Mouse (Mus musculus) lung, embryonic 14.5 days (tissue): ENCODE results near the gene Gm37240. TPM values are rescaled to one million over a fixed set of nuclear protein-coding genes. Genes with fewer than 3 reads are reported as not detected.

Experiments
- ATAC-seq: fragments of 200-750 bp; cut with Nextera tagmentation; 2 replicates; pipeline ENCODE4 v1.8.0; 2017; ENCODE audit warnings: mild to moderate bottlenecking, moderate TSS enrichment, moderate library complexity; ENCODE audit not compliant: insufficient read depth
- DNase-seq: peaks from one replicate; pipeline ENCODE4 v3.0.0-alpha.2; 2015
- H3K27ac ChIP-seq: fragments of 300-500 bp; sonication (generic); 2 replicates; pipeline ENCODE4 v1.5.1; 2014; ENCODE audit warnings: low read depth, mild to moderate bottlenecking, moderate library complexity
- H3K27me3 ChIP-seq: fragments of 300-500 bp; sonication (generic); 2 replicates; pipeline ENCODE4 v1.6.1; 2014; ENCODE audit warnings: low read length, control low read depth; ENCODE audit not compliant: insufficient read depth
- H3K36me3 ChIP-seq: fragments of 300-500 bp; sonication (generic); 2 replicates; pipeline ENCODE4 v1.6.1; 2014; ENCODE audit warnings: control low read depth; ENCODE audit not compliant: insufficient read depth
- H3K4me1 ChIP-seq: fragments of 300-500 bp; sonication (generic); 2 replicates; pipeline ENCODE4 v1.6.1; 2014; ENCODE audit warnings: antibody characterized with exemption, control low read depth; ENCODE audit not compliant: insufficient read depth
- H3K4me2 ChIP-seq: fragments of 300-500 bp; sonication (generic); 2 replicates; pipeline ENCODE4 v1.6.1; 2014; ENCODE audit warnings: mild to moderate bottlenecking
- H3K4me3 ChIP-seq: fragments of 300-500 bp; sonication (generic); 2 replicates; pipeline ENCODE4 v1.5.1; 2014; ENCODE audit warnings: low read depth, low read length
- H3K9ac ChIP-seq: fragments of 300-500 bp; sonication (generic); 2 replicates; pipeline ENCODE4 v1.6.1; 2014
- H3K9me3 ChIP-seq: fragments of 300-500 bp; sonication (generic); 2 replicates; pipeline ENCODE4 v1.6.1; 2016; ENCODE audit warnings: low read depth, low read length, control low read depth
- CTCF ChIP-seq: IDR thresholded peaks from 2 replicates; pipeline ENCODE4 v1.5.1; 2016; ENCODE audit warnings: antibody characterized with exemption, low read depth
- WGBS: fragments of 180-500 bp; shearing (Covaris S2); extraction: QIAGEN DNeasy Blood & Tissue Kit; methylation state at CpG from one replicate; pipeline ENCODE4 v1.1.7; 2014; 5-methylcytosine and 5-hydroxymethylcytosine counted together
- polyA plus RNA-seq: library from polyadenylated mRNA; unstranded; fragments of >200 nt; fragmentation: Nextera tagmentation; extraction: Ambion mirVana; gene quantifications from 2 replicates; pipeline ENCODE4 v1.2.1, GENCODE M21; 2014

Gm37240 gene
- polyA plus RNA-seq, 1 experiment from 2014 or later, result 4.5 TPM

DNA sequence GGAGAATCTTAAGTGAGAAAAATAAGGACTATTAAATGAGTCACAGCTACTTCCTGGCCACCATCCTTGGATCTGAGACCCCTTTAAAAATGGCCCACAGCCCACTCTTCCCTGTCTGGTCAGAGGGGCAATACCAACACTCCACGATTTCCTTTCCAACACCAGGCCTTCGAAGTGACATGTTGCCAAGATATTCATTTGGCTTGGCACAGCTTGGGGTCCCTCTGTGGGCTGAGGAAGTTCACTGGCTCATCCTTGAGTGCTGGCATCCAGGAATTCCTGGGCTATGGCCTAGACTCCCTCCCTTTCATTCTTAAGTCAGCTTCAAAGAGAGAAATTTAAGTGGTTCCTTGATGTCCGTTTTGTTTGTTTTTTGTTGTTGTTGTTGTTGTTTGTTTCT, 576.1 kb downstream of the Gm37240 start:
- no peak for TF ChIP-seq CTCF
- H3K27me3 ChIP-seq, result no peaks in the 10 kb centered on the region

DNA sequence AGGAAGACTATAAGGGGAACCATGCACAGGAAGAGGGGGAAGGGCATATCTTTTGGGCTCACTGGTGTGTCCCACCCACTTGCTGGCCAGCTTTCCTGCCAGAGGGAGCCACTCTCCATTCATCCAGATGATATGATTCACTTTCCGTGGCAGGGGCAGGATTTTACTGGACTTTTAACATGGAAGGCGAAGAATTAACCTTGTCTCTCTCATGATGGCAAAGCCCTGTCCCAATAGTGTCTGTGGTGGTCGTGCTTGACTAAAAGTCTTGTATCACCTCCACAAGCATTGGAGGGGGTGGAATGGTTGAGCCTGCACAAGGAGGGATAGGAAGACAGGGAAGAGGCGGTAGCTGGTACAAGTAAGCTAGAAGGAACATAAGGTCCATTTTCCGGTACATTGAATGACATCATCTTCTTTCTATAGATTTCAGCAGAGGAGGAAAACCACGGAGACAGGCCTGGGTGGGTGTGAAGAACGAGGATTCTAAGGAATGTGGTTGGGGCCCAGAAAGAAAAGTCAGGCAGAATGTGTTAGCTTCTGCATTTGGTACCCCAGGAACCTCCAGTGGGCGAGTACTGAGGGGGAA, 576.8 kb downstream of the Gm37240 start:
- Histone ChIP-seq H3K27me3 (no peaks in the 10 kb centered on the region), H3K36me3 (no peaks in the 10 kb centered on the region), H3K9ac (no peak overlapping the region), H3K27ac (no peak overlapping the region), H3K4me1 (no peaks in the 10 kb centered on the region), H3K4me2 (no peak overlapping the region), H3K9me3 (no peaks in the 10 kb centered on the region), H3K4me3 (no peak overlapping the region)
- no peak for TF ChIP-seq CTCF
- WGBS, result 63% methylated on average over 8 of the region's 8 CpGs
- ATAC-seq (no peak), DNase-seq (no peak)

More for the DNA sequence above, 576.1 kb downstream of the Gm37240 start:
- Histone ChIP-seq H3K9ac (no peak overlapping the region), H3K4me2 (no peak overlapping the region), H3K9me3 (no peaks in the 10 kb centered on the region), H3K36me3 (no peaks in the 10 kb centered on the region), H3K4me1 (no peaks in the 10 kb centered on the region), H3K27ac (no peak overlapping the region), H3K4me3 (no peak overlapping the region)
- no peak for DNase-seq
- no peak for ATAC-seq
- 90% methylated on average over 3 of the region's 3 CpGs for WGBS

DNA sequence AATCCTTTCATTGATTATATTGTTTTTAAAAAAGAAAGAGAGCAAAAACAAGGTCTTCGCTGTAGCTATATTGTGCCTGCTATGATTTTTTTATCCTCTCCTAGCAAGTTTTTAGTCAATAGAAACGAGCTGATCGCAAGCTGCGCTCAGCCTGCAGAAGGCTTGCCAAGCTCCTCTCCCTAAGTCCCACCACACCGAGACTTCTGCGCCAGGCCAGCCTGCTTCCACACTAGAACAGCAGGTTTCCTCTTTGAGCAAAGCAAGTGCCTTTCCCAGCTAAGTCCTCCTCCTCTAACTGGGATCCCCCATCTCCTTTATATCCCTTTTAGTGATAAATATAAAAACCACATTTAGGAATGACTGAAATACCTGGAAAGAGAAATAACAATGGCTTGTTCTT, 578.1 kb downstream of the Gm37240 start:
- no peak for TF ChIP-seq CTCF
- WGBS, result 83% methylated on average over 6 of the region's 6 CpGs
- Histone ChIP-seq H3K9ac (no peak overlapping the region), H3K27me3 (no peaks in the 10 kb centered on the region), H3K4me3 (no peak overlapping the region), H3K27ac (no peak overlapping the region), H3K4me1 (no peaks in the 10 kb centered on the region), H3K4me2 (no peak overlapping the region), H3K36me3 (no peaks in the 10 kb centered on the region), H3K9me3 (no peaks in the 10 kb centered on the region)
- DNase-seq (no peak), ATAC-seq (no peak)

DNA sequence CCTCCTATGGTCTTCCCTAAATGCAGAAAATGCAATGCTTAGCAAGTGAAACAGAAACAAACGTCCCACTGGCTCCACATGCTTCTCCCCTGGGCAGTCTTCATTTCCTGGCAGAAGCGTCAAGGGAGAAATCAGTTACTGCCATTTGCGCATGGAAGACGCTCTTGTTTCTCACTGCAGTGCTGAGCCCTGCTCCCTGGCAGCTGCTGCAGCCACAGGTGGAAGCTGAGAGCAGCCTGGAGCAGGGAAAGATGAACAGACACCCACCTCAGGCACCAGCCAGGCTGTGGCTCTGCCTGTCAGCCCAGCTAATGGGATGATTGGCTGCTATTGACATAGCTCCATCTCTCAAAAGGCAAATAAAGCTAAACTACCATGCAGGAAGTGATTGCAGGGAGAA, 578.6 kb downstream of the Gm37240 start:
- H3K9ac ChIP-seq, result no peak overlapping the region
- no peak overlapping the region for H3K27ac ChIP-seq
- no peak overlapping the region for H3K4me3 ChIP-seq
- H3K4me2 ChIP-seq, result no peak overlapping the region
- no peaks in the 10 kb centered on the region for H3K4me1 ChIP-seq
- no peaks in the 10 kb centered on the region for H3K27me3 ChIP-seq
- no peak for TF ChIP-seq CTCF
- no peak for ATAC-seq
- DNase-seq, result no peak
- H3K36me3 ChIP-seq, result no peaks in the 10 kb centered on the region
- 66% methylated on average over 4 of the region's 4 CpGs for WGBS
- no peaks in the 10 kb centered on the region for H3K9me3 ChIP-seq

DNA sequence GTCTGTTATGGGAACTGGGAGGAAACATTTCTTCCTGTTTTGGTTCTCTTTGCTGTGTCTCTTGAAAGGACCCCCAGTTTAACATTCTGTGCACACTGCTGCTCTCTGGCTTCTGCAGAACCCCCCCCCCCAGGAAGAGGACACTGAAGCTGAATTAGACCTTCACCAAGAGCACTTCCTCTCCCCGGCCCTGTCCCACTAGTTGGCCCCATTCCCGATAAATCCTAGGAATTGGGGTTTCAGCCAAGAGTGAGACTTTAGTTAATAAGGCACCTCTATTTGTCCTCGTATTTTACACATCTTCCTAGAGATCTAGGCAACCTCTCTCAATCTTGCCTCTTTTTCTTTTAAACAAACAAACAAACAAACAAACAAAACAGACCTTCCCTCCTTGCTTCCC, 585.5 kb downstream of the Gm37240 start:
- Histone ChIP-seq H3K9ac (no peak overlapping the region), H3K9me3 (no peaks in the 10 kb centered on the region), H3K36me3 (no peaks in the 10 kb centered on the region), H3K27me3 (no peaks in the 10 kb centered on the region), H3K4me1 (no peaks in the 10 kb centered on the region), H3K4me3 (no peak overlapping the region), H3K27ac (no peak overlapping the region), H3K4me2 (no peak overlapping the region)
- no peak for ATAC-seq
- WGBS, result 48% methylated on average over 3 of the region's 3 CpGs
- TF ChIP-seq CTCF, result no peak
- DNase-seq, result peak; percentile 26

DNA sequence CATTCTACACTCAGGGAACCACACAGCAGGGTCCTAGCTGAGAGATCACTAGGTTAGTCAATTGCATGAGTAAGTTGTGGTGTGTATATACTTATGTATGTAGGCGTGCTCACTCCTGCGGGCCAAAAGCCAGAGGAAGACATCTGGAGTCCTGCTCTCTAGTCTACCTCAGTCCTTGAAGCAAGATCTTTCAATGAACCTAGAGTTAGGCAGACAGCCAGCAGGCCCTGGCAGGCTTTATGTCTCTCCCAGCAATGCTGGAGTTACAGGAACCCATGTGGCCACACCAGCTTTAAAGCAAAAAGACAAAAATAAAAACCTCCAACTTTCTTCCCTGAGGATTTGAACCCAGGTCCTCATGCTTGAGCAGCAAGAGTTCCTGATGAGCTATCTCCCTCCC, 586.0 kb downstream of the Gm37240 start:
- peak; percentile 4 for DNase-seq
- no peaks in the 10 kb centered on the region for H3K27me3 ChIP-seq
- H3K4me1 ChIP-seq, result no peaks in the 10 kb centered on the region
- TF ChIP-seq CTCF, result no peak
- no peak overlapping the region for H3K9ac ChIP-seq
- ATAC-seq, result no peak
- no peak overlapping the region for H3K4me2 ChIP-seq
- H3K27ac ChIP-seq, result no peak overlapping the region
- H3K9me3 ChIP-seq, result no peaks in the 10 kb centered on the region
- H3K4me3 ChIP-seq, result no peak overlapping the region
- no peaks in the 10 kb centered on the region for H3K36me3 ChIP-seq
- WGBS, result 92% methylated on average over 2 of the region's 2 CpGs

DNA sequence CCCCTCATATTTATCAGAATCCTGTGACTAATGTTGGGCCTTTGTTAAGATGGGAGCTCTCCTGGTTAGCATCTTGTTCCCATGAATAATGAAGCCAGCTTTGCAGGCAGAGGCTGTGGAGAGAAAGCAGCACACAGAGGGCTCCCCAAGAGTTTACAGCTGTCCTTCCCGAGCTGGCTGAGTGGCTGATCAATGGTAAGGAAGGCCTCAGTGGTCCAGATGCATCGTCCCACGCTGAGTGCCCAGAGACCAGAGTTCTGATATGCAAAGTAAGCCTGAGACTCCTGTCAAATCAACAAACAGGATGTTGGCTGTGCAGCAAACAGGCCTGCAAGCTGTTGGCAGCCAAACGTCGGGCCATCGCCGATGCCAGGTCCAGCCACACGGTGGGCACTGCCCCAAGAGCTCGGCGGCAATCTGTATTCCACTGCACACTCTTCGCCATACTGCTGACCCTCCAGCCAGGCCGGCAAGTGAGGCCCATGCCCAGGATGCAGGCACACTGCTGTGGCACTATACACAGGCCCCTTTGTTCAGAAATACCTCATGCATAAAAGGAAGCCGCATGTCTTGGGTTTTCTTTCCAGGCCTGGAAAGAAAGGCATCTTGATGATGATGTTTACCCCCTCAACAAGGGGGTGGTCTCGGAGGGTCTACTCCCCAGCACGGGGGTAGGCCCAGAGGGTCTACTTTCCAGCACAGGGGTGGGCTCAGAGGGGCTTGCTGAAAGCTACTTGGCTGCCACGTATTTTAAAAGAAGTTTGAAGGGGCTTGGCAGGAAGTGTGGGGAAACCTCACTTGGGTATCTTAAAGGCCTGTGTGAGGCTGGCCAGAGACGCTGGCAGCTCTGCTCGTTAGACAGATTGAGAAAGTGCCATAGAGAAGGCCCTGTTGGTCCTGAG, 587.4 kb downstream of the Gm37240 start:
- 80% methylated on average over 18 of the region's 18 CpGs for WGBS
- DNase-seq (no peak), ATAC-seq (no peak)
- Histone ChIP-seq H3K9ac (no peak overlapping the region), H3K4me3 (no peak overlapping the region), H3K9me3 (no peaks in the 10 kb centered on the region), H3K27ac (no peak overlapping the region), H3K4me2 (no peak overlapping the region), H3K4me1 (no peaks in the 10 kb centered on the region), H3K36me3 (no peaks in the 10 kb centered on the region), H3K27me3 (no peaks in the 10 kb centered on the region)
- no peak for TF ChIP-seq CTCF
